Mouse (Mus musculus) ES-Bruce4 (cell line): ENCODE measurements around the gene Por.

Experiments
- CTCF ChIP-seq: IDR thresholded peaks from one replicate; pipeline ENCODE4 v1.8.1; 2011; ENCODE audit warnings: low read depth, low read length
- EP300 ChIP-seq: IDR thresholded peaks from 2 replicates; pipeline ENCODE4 v1.6.1; 2011; ENCODE audit warnings: low read depth, low read length; ENCODE audit not compliant: insufficient read depth
- POLR2A ChIP-seq: IDR thresholded peaks from one replicate; pipeline ENCODE4 v1.8.1; 2011; ENCODE audit warnings: low read length; ENCODE audit not compliant: insufficient read depth

DNA sequence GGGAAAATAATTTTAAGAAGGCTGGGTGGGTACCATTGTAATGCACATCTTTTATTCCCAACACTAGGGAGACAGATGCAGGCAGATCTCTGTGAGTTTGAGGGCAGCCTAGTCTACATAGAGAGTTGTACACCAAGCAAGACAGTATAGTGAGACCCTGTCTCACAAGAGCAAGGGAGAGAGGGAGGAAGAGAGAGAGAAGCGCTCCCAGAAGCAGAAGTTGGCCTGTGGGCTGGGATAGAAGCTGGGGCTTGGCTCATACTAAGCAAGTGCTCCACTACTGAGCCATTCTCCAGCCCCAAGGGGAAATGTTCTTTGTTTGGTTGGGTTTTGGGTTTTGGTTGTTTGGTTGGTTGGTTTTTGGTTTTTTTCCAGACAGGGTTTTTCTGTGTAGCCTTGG is 28.8 kb upstream of the Por start:
- TF ChIP-seq CTCF (no peak), POLR2A (no peak), EP300 (no peak)
